Mouse (Mus musculus): ENCODE measurements around the gene Lmf1. TPM values are rescaled to one million over a fixed set of nuclear protein-coding genes. Genes with fewer than 3 reads are reported as not detected.

The Lmf1 gene
- polyA plus RNA-seq, 1 experiment from 2014 or later = 40.2 TPM

DNA sequence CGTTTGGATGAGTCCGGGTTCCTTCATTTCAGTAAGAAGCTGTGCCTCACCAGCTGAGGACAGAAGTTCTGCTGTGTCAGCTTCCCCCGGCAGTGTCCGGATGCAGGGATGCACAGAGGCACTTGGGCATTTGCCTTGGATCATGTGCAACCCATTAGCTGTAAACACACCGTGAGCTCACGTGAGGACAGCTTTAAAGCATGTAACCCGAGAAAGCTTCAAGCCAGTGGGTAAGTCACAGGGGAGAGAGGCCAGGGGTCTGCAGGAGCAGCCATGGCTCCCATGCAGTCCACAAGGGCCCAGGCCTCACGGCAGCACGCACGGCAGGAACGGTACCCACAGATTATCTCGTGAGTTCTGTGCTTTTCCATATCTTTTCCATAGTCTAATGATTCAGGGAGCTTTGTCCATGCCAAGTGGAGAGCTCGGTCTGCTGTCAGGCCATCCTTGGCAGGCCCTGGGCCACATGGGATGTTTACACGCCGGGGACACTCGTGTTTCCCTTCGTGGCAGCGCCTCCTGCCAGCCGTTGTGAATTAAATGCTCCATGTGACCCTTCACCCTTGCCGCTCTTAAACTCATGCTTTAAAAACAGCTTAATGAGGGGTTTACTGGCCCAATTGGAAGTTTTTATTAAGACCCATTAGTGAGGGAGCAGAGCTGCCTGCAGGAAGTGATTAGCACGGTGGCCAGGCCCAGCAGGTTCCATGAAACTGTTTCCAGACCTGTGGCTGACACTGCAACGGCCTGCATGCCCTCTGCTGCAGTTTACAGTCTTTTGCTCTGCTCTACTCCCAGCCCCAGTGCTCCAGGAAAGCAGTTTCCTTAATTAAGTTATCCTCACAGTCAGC lies 14.8 kb downstream of the Lmf1 start:
- CTCF ChIA-PET = interaction anchor here (0.9 to 2.0 kb wide), 2 partner anchors 12 to 26 kb away, joined by 3 to 6 read pairs; no protein-coding TSS in a partner anchor
- POLR2A ChIA-PET = interaction anchor here (0.6 to 1.4 kb wide), 2 partner anchors 10 to 12 kb away, joined by 3 to 4 read pairs; no protein-coding TSS in a partner anchor
- DNase-seq (ENCODE audit: low read depth, low spot score) (no peak), ATAC-seq (no peak)
- H3K27me3 ChIP-seq = no peaks in the 10 kb centered on the region
- no peak for TF ChIP-seq CTCF (IDR thresholded peaks at IDR 0.05)
- in situ Hi-C loops (cut with MboI; ENCODE audit: low pct_unique_long_range_greater_than_20kb) = no loop called here

DNA sequence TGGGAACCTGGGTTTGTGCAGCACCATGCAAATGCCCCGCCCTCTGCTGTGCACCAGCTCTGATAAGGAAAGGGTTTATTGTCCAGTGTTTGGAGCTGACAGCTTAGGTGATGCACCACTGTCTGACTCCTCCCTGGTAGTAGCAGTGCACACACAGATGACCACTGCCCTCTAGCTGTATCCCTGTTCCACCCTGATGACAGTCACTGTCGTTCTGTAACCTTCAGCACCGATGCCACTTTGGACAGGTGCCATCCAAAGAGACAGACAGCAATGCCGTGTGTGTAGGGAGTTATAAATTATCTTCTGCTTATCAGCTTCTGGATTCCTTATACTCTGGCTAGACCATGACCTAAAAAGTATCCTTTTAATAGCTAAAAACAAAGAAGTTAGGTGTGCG lies 16.6 kb downstream of the Lmf1 start:
- POLR2A ChIA-PET = interaction anchor here (0.7 kb wide), 1 partner anchor 552 kb away, joined by 4 read pairs; no protein-coding TSS in a partner anchor
- H3K27me3 ChIP-seq = no peaks in the 10 kb centered on the region
- ATAC-seq (no peak), DNase-seq (ENCODE audit: low read depth, low spot score) (no peak)
- in situ Hi-C loops (cut with MboI; ENCODE audit: low pct_unique_long_range_greater_than_20kb) = no loop called here
- no peak for TF ChIP-seq CTCF (IDR thresholded peaks at IDR 0.05)
- CTCF ChIA-PET = interaction anchor here (0.8 to 1.9 kb wide), 2 partner anchors 11 to 69 kb away, joined by 4 to 5 read pairs; no protein-coding TSS in a partner anchor

DNA sequence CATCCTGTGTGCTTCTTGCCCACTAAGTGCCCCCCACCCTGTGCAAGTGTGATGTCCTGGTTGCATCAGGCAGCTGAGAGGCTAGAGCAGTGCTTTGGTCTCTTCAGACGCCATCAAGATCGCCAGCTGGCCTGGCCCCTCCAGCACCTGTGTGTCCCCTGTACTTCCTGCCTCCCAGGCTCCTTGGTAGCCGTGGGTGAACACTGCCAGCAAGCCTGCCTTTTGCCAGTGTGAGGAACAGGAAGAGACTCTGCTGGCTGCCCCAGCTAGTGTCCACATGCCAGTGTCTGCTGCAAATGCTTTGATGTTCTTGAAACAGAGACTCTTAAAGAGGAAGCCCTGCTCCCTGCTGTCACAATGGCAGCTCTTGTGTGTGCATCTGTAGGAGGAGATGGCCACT lies 18.7 kb downstream of the Lmf1 start:
- no peak for ATAC-seq
- CTCF ChIA-PET = no interaction called here
- TF ChIP-seq CTCF (IDR thresholded peaks at IDR 0.05) = no peak
- no peaks in the 10 kb centered on the region for H3K27me3 ChIP-seq
- in situ Hi-C loops (cut with MboI; ENCODE audit: low pct_unique_long_range_greater_than_20kb) = no loop called here
- POLR2A ChIA-PET = no interaction called here
- DNase-seq (ENCODE audit: low read depth, low spot score) = no peak

DNA sequence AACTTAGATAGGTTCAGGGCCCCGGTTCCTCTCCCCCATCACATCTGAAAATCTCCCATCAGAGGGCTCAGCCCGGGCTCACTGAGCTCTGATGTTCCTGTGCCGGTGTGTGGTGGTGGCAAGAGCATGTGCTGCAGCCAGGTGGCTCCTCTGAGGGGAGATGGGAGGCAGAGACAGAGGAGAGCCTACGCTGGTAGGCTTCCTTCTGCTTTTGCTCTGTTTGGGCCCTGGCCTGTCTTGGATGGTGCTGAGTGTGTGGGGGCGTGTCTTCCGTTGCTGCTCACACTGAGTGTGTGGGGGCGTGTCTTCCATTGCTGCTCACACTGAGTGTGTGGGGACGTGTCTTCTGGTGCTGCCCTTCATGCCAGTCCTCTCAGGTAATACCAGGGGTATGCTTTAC lies 23.5 kb downstream of the Lmf1 start:
- TF ChIP-seq CTCF (IDR thresholded peaks at IDR 0.05) = no peak
- CTCF ChIA-PET = no interaction called here
- H3K27me3 ChIP-seq = no peaks in the 10 kb centered on the region
- DNase-seq (ENCODE audit: low read depth, low spot score) = no peak
- POLR2A ChIA-PET = no interaction called here
- ATAC-seq = no peak
- in situ Hi-C loops (cut with MboI; ENCODE audit: low pct_unique_long_range_greater_than_20kb) = no loop called here

DNA sequence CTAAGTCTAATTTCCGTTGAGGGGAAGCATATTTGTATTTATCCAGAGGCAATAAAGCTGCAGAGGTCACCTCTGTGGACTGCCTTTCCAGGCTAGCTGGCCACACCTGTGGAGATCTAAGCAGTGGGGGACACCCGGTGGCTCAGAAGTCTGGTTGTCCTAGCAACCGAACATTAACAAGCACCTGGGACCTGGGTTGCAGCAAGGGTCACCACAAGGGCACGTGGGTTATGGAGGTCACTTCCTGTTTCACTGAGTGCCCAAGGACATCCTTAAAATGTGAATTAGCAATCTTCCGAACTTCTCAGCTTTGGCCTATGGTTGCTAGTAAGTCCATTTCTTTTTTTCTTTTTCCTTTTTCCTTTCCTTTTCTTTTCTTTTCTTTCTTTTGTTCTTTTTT lies 25.3 kb downstream of the Lmf1 start:
- ChIA-PET POLR2A (interaction anchor here (1.3 kb wide), 1 partner anchor 11 kb away, joined by 4 read pairs; no protein-coding TSS in a partner anchor), CTCF (no interaction called here)
- ATAC-seq = no peak
- in situ Hi-C loops (cut with MboI; ENCODE audit: low pct_unique_long_range_greater_than_20kb) = no loop called here
- TF ChIP-seq CTCF (IDR thresholded peaks at IDR 0.05) = no peak
- H3K27me3 ChIP-seq = no peaks in the 10 kb centered on the region
- no peak for DNase-seq (ENCODE audit: low read depth, low spot score)

DNA sequence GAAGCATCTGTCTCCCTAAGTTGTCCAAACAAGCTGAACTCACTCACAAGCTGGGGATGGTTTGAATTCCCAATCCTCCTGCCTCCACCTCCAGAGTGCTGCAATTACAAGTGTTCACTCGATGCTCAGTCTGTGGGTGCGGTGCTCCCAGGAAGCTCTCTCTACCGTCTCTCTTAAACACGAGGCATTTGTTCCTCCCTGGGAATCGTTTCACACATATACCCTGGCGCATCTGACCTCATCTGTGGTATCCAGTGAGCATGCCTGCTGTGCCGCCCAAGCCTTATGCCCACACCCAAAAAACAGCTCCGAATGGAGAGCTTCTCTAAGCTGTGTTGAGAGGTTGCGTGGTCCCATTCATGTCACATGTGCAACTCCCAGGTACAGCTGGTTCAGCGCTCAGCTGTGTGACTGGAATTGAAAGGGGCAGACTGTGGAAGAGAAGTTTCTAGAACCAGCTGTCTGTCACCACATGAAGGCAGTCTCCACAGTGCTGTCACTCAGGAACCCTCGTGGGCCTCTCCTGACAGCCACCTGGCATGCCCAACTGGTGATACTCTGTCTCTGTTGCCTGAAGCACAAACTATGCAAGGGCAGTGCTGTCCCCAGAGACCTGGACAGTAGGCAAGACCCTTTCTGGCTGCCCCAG lies 29.4 kb downstream of the Lmf1 start:
- no peak for DNase-seq (ENCODE audit: low read depth, low spot score)

DNA sequence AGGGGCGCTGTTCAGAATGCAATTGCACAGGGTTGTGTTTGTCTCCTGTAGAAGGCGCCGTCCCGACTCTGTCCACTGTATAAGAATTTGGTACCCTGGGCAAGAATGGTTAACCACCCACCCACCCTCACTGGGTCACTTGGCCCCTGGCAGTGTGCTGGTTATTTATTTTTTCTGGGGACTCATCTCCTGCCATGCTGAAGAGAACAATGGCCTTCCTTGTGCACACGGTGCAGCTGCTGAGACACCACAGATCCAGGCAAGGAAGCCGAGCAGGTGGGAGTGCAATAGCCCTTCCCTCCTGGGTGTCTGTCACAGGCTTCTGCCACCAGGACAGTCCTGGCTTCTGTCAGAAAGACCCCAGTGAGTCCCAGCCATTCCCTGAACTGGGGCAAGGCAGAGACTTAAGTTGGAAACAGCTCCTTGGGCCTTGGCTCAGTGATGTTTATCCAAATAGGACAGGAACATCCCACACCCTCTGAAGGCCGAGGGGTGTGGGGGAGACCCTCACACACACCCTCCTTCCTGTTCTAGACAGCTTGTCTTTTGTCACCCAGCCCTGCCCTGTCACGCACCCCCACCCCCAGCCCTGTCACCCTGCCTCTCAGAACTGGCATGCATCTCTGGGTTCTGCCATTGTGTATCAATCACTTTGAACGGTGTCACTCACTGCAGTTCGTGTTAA lies 30.1 kb downstream of the Lmf1 start:
- ATAC-seq (no peak), DNase-seq (ENCODE audit: low read depth, low spot score) (no peak)
- TF ChIP-seq CTCF (IDR thresholded peaks at IDR 0.05) = no peak
- H3K27me3 ChIP-seq = no peaks in the 10 kb centered on the region
- CTCF ChIA-PET = no interaction called here
- in situ Hi-C loops (cut with MboI; ENCODE audit: low pct_unique_long_range_greater_than_20kb) = no loop called here
- POLR2A ChIA-PET = no interaction called here

More for the DNA sequence above, 29.4 kb downstream of the Lmf1 start:
- no peak for ATAC-seq
- CTCF ChIA-PET = no interaction called here
- H3K27me3 ChIP-seq = no peaks in the 10 kb centered on the region
- no peak for TF ChIP-seq CTCF (IDR thresholded peaks at IDR 0.05)
- POLR2A ChIA-PET = interaction anchor here (0.7 kb wide), 2 partner anchors 17 to 52 kb away, joined by 5 to 10 read pairs; no protein-coding TSS in a partner anchor
- in situ Hi-C loops (cut with MboI; ENCODE audit: low pct_unique_long_range_greater_than_20kb) = no loop called here

DNA sequence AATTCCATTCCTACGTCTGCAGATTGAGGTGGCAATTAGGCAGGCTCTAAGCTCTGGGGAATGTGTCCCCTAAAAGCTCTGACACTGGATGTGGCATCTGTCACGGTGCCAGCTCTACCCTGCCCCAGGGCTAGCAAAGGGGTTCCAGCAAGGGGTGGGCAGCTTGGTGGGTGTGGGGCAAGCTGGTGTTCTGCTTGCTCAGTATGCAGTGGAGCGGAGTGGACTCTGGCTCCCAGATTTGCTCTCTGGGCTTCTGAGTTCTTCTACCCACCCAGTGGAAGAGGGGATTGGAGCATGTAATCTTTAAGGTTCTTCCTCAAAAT lies 30.6 kb downstream of the Lmf1 start:
- ATAC-seq = no peak
- POLR2A ChIA-PET = no interaction called here
- TF ChIP-seq CTCF (IDR thresholded peaks at IDR 0.05) = no peak
- no peak for DNase-seq (ENCODE audit: low read depth, low spot score)
- in situ Hi-C loops (cut with MboI; ENCODE audit: low pct_unique_long_range_greater_than_20kb) = no loop called here
- CTCF ChIA-PET = no interaction called here
- H3K27me3 ChIP-seq = no peaks in the 10 kb centered on the region

DNA sequence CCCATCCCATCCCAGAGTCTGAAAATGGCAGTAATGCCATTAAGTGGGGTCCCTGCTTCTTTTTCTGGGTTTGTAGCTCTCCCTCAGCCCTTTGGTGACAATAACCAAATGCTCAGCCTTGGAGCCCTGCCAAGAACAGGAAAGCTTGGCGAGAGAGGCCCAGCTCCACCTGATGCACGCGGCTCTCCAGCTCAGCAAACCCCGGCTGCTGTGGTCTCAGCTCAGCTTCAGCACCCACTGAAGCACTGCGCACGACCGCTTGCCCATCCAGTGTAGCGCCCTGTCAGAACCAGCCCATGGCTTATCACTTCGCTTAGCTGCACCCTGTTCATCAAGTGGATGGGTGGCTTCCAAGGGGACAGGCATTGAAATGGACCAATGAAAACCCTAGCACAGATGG lies 31.3 kb downstream of the Lmf1 start:
- CTCF ChIA-PET = no interaction called here
- POLR2A ChIA-PET = no interaction called here
- ATAC-seq (no peak), DNase-seq (ENCODE audit: low read depth, low spot score) (no peak)
- in situ Hi-C loops (cut with MboI; ENCODE audit: low pct_unique_long_range_greater_than_20kb) = no loop called here
- no peak for TF ChIP-seq CTCF (IDR thresholded peaks at IDR 0.05)
- H3K27me3 ChIP-seq = no peaks in the 10 kb centered on the region

DNA sequence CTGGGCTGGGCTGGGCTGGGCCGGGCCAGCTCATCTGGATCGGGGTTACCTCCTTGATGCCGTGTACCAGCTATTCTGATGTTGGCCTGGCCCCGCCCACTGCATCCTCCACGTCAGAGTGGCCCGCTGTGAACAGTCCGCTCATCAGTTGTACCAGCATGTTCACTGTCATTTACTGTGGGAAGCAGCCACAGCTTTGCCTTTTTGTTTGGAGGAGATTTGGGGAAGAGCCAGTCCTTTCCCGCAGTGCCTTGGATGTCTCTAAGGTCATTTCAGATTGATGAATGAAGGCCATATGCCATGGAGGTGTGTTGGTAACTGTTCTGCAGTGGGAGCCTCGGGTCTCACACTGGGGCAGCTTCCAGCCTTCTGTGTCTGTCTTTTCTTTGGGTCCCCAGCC lies 33.7 kb downstream of the Lmf1 start:
- no peak for TF ChIP-seq CTCF (IDR thresholded peaks at IDR 0.05)
- no peaks in the 10 kb centered on the region for H3K27me3 ChIP-seq
- POLR2A ChIA-PET = no interaction called here
- in situ Hi-C loops (cut with MboI; ENCODE audit: low pct_unique_long_range_greater_than_20kb) = no loop called here
- no peak for DNase-seq (ENCODE audit: low read depth, low spot score)
- CTCF ChIA-PET = no interaction called here
- no peak for ATAC-seq

DNA sequence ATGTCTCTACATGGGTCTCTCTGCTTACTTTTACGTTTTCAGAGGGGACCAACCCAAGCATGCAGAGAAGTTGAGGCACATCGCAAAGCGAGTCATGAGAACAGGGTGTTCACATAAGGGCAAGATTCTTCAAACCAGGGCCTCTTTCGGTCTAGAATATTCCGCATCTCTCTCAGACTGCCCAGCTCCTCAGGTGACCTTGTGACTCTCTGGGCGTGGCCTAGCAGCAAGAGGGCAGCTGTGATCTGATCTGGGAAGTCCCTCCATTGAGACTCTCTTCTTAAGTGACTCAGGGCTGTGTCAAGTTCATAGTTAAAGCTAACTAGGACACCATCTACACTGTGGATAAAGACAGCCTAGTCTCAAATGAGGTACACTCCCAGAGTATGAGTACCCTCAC lies 34.4 kb downstream of the Lmf1 start:
- TF ChIP-seq CTCF (IDR thresholded peaks at IDR 0.05) = no peak
- ChIA-PET CTCF (no interaction called here), POLR2A (no interaction called here)
- in situ Hi-C loops (cut with MboI; ENCODE audit: low pct_unique_long_range_greater_than_20kb) = no loop called here
- DNase-seq (ENCODE audit: low read depth, low spot score) (no peak), ATAC-seq (no peak)
- H3K27me3 ChIP-seq = no peaks in the 10 kb centered on the region
